Mouse (Mus musculus): ENCODE measurements at regions not wholly inside any gene's neighbourhood (a gene's known extent, or its start where the extent isn't known, plus 50 kb on each side); places are given as distances from the start of the nearest gene placed in this dataset.

GRCm38 (mm10) chr10:125784896-125785295 is 181.1 kb upstream of the Lrig3 start:
- ATAC-seq (ENCODE audit: low FRiP score, low read depth) = peak; percentile 52; the same call in 1 of the 2 replicates
- Histone ChIP-seq H3K4me1 (peaks cover 25% of the 10 kb centered on the region), H3K27ac (replicated peaks) (no peak overlapping the region), H3K9ac (replicated peaks) (no peak overlapping the region), H3K9me3 (no peaks in the 10 kb centered on the region), H3K27me3 (no peaks in the 10 kb centered on the region), H3K36me3 (no peaks in the 10 kb centered on the region), H3K4me3 (no peak overlapping the region), H3K4me2 (replicated peaks) (no peak overlapping the region)
- 28% methylated on average over 2 of the region's 2 CpGs for WGBS

GRCm38 (mm10) chr10:125785448-125786196 is 180.3 kb upstream of the Lrig3 start:
- Histone ChIP-seq H3K27ac (replicated peaks) (peak overlapping the region; percentile 49; the same call in 1 of the 2 replicates), H3K36me3 (no peaks in the 10 kb centered on the region), H3K4me2 (replicated peaks) (peak overlapping the region; percentile 52), H3K9ac (replicated peaks) (no peak overlapping the region), H3K9me3 (no peaks in the 10 kb centered on the region), H3K27me3 (no peaks in the 10 kb centered on the region), H3K4me3 (no peak overlapping the region), H3K4me1 (peaks cover 25% of the 10 kb centered on the region)
- 12% methylated on average over 16 of the region's 16 CpGs for WGBS
- ATAC-seq (ENCODE audit: low FRiP score, low read depth) = peak; percentile 34; the same call in 1 of the 2 replicates

GRCm38 (mm10) chr10:125786197-125786879 is 179.6 kb upstream of the Lrig3 start:
- H3K4me2 ChIP-seq (replicated peaks) = peak overlapping the region; percentile 52
- ATAC-seq (ENCODE audit: low FRiP score, low read depth) = peak; percentile 42
- H3K9ac ChIP-seq (replicated peaks) = no peak overlapping the region
- H3K4me3 ChIP-seq = peak overlapping the region; percentile 28
- H3K9me3 ChIP-seq = no peaks in the 10 kb centered on the region
- 6% methylated on average over 10 of the region's 10 CpGs for whole genome bisulfite sequencing
- H3K27ac ChIP-seq (replicated peaks) = peak overlapping the region; percentile 49
- H3K27me3 ChIP-seq = no peaks in the 10 kb centered on the region
- H3K4me1 ChIP-seq = peaks cover 25% of the 10 kb centered on the region
- H3K36me3 ChIP-seq = no peaks in the 10 kb centered on the region

- Histone ChIP-seq H3K4me1 (peaks cover 25% of the 10 kb centered on the region), H3K4me3 (peak overlapping the region; percentile 28), H3K9ac (replicated peaks) (peak overlapping the region; percentile 32; the same call in 1 of the 2 replicates), H3K4me2 (replicated peaks) (peak overlapping the region; percentile 52), H3K27me3 (no peaks in the 10 kb centered on the region), H3K36me3 (no peaks in the 10 kb centered on the region), H3K27ac (replicated peaks) (peak overlapping the region; percentile 49; the same call in 1 of the 2 replicates), H3K9me3 (no peaks in the 10 kb centered on the region)
- ATAC-seq (ENCODE audit: low FRiP score, low read depth) = peak; percentile 90
- WGBS = under 1% methylated on average over 17 of the region's 17 CpGs
Measured at GRCm38 (mm10) chr10:125786880-125787337, 179.1 kb upstream of the Lrig3 start.

- Histone ChIP-seq H3K9me3 (no peaks in the 10 kb centered on the region), H3K36me3 (no peaks in the 10 kb centered on the region), H3K4me1 (peaks cover 25% of the 10 kb centered on the region), H3K4me2 (replicated peaks) (peak overlapping the region; percentile 52), H3K4me3 (peak overlapping the region; percentile 28), H3K9ac (replicated peaks) (0 out of 2 replicates have a peak overlapping the region, but pooled peaks have one; percentile 32), H3K27ac (replicated peaks) (peak overlapping the region; percentile 39; the same call in 1 of the 2 replicates), H3K27me3 (no peaks in the 10 kb centered on the region)
- WGBS = 36% methylated on average over 19 of the region's 19 CpGs
- no peak for ATAC-seq (ENCODE audit: low FRiP score, low read depth)
Measured at GRCm38 (mm10) chr10:125787441-125788060, 178.4 kb upstream of the Lrig3 start.

- Histone ChIP-seq H3K36me3 (no peaks in the 10 kb centered on the region), H3K4me3 (no peak overlapping the region), H3K4me1 (peaks cover 25% of the 10 kb centered on the region), H3K4me2 (replicated peaks) (no peak overlapping the region), H3K9ac (replicated peaks) (no peak overlapping the region), H3K9me3 (no peaks in the 10 kb centered on the region), H3K27ac (replicated peaks) (no peak overlapping the region), H3K27me3 (no peaks in the 10 kb centered on the region)
- WGBS = 100% methylated on average over 2 of the region's 2 CpGs
- no peak for ATAC-seq (ENCODE audit: low FRiP score, low read depth)
Measured at GRCm38 (mm10) chr10:125788262-125788661, 177.7 kb upstream of the Lrig3 start.

- no peak overlapping the region for H3K27ac ChIP-seq (replicated peaks)
- H3K9me3 ChIP-seq = no peaks in the 10 kb centered on the region
- no peak for ATAC-seq (ENCODE audit: low FRiP score, low read depth)
- H3K27me3 ChIP-seq = no peaks in the 10 kb centered on the region
- H3K9ac ChIP-seq (replicated peaks) = no peak overlapping the region
- WGBS = 93% methylated on average over 2 of the region's 2 CpGs
- H3K4me1 ChIP-seq = peaks cover 16% of the 10 kb centered on the region
- no peak overlapping the region for H3K4me2 ChIP-seq (replicated peaks)
- no peak overlapping the region for H3K4me3 ChIP-seq
- no peaks in the 10 kb centered on the region for H3K36me3 ChIP-seq
Measured at GRCm38 (mm10) chr10:125790924-125791323, 175.0 kb upstream of the Lrig3 start.

- WGBS = 97% methylated on average over 2 of the region's 2 CpGs
- Histone ChIP-seq H3K27me3 (no peaks in the 10 kb centered on the region), H3K4me2 (replicated peaks) (no peak overlapping the region), H3K36me3 (no peaks in the 10 kb centered on the region), H3K9me3 (no peaks in the 10 kb centered on the region), H3K4me1 (0 out of 2 replicates have a peak, but pooled peaks cover 2% of the 10 kb centered on the region), H3K27ac (replicated peaks) (no peak overlapping the region), H3K4me3 (no peak overlapping the region), H3K9ac (replicated peaks) (no peak overlapping the region)
- ATAC-seq (ENCODE audit: low FRiP score, low read depth) = no peak
Measured at GRCm38 (mm10) chr10:125794504-125794903, 171.5 kb upstream of the Lrig3 start.

GRCm38 (mm10) chr10:125795323-125795722 is 170.6 kb upstream of the Lrig3 start:
- ATAC-seq (ENCODE audit: low FRiP score, low read depth) = no peak
- Histone ChIP-seq H3K4me1 (0 out of 2 replicates have a peak, but pooled peaks cover 2% of the 10 kb centered on the region), H3K9ac (replicated peaks) (no peak overlapping the region), H3K27ac (replicated peaks) (no peak overlapping the region), H3K4me2 (replicated peaks) (no peak overlapping the region), H3K4me3 (no peak overlapping the region), H3K9me3 (no peaks in the 10 kb centered on the region), H3K36me3 (no peaks in the 10 kb centered on the region), H3K27me3 (no peaks in the 10 kb centered on the region)
- 88% methylated on average over 1 of the region's 1 CpGs for WGBS

- Histone ChIP-seq H3K4me2 (replicated peaks) (peak overlapping the region; percentile 11; the same call in 1 of the 2 replicates), H3K36me3 (no peaks in the 10 kb centered on the region), H3K9me3 (no peaks in the 10 kb centered on the region), H3K27me3 (no peaks in the 10 kb centered on the region), H3K9ac (replicated peaks) (no peak overlapping the region), H3K27ac (replicated peaks) (no peak overlapping the region), H3K4me1 (peaks cover 6% of the 10 kb centered on the region; the same call in 1 of the 2 replicates), H3K4me3 (no peak overlapping the region)
- 18% methylated on average over 13 of the region's 13 CpGs for WGBS
- ATAC-seq (ENCODE audit: low FRiP score, low read depth) = 0 out of 2 replicates have a peak, but pooled peaks have one; percentile 25
Measured at GRCm38 (mm10) chr10:125798678-125799077, 167.3 kb upstream of the Lrig3 start.

GRCm38 (mm10) chr10:125800572-125801114 is 165.3 kb upstream of the Lrig3 start:
- no peak for ATAC-seq (ENCODE audit: low FRiP score, low read depth)
- H3K9me3 ChIP-seq = no peaks in the 10 kb centered on the region
- H3K4me2 ChIP-seq (replicated peaks) = no peak overlapping the region
- H3K36me3 ChIP-seq = no peaks in the 10 kb centered on the region
- WGBS = 37% methylated on average over 2 of the region's 2 CpGs
- no peak overlapping the region for H3K9ac ChIP-seq (replicated peaks)
- no peaks in the 10 kb centered on the region for H3K27me3 ChIP-seq
- no peak overlapping the region for H3K27ac ChIP-seq (replicated peaks)
- H3K4me1 ChIP-seq = peaks cover 6% of the 10 kb centered on the region; the same call in 1 of the 2 replicates
- H3K4me3 ChIP-seq = no peak overlapping the region
